Mouse (Mus musculus): Measurements from ENCODE around the gene Gabrg3.

- no peak for TF ChIP-seq POLR2A (IDR thresholded peaks at IDR 0.05; ENCODE audit: insufficient read depth, low read depth, low read length)
- TF ChIP-seq EP300 (IDR thresholded peaks at IDR 0.05; ENCODE audit: insufficient read depth, low read depth, low read length) = no peak
- no peak for TF ChIP-seq CTCF (IDR thresholded peaks at IDR 0.05)
Measured at GRCm38 (mm10) chr7:57150768-57151167, 236.2 kb downstream of the Gabrg3 start.
